Mouse (Mus musculus): ENCODE measurements around the gene Unc13b. TPM values are rescaled to one million over a fixed set of nuclear protein-coding genes. Genes with fewer than 3 reads are reported as not detected.

Gene Unc13b
- total RNA-seq (2021): 10 to 100 TPM; 20.3 to 25.2 TPM
- long read RNA-seq, experiment 1, full-length matches to known transcripts: 1 of 10 reads
- long read RNA-seq, experiment 1, partial matches to known transcripts: 5 of 10 reads
- long read RNA-seq, experiment 1, other reads (novel, unspliced or antisense): 4 of 10 reads
- long read RNA-seq, experiment 2, partial matches to known transcripts: 3 of 5 reads
- long read RNA-seq, experiment 2, other reads (novel, unspliced or antisense): 2 of 5 reads

DNA sequence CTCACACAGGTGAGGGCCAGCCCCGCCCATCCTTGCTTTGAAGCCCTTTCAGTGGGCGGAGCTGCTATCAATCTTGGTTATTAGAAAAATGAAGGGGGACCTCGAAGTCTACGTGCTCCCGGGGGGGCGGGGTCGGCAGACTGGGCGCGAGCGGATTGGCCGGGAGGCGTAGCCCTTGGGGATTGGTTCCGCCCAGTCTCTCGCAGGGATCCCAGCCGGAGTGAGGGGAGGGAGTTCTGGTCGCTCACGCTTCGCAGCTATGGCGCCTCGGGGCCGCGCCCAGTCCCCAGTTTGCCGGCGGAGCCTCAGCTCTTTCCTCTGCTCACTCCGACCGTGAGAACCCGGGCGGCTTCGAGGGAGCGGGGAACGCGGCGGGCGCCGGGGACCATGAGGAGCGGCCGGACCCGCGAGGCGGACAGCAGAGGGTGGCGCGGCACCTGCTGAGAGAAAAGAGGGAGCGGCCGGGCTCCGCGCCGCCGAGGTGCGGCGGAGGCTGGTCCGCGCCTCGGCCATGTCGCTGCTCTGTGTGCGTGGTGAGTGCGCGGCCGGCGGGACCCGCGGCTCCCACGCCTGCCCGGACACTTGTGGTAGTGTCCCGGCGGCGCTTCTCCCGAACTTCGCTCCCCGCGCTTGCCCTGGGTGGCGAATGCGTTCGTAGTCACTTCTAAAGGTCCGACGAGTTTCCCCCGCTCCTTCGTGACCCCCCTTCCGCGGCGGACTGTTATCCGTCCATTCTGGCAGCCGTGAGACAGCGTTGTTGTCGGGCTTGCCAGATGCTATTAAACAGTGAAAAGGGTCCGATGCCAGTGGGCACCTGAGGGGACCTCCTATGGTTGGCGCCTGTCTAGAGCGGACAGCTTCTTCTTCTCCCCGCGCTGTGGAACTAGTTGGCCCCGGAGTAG is at the start of gene Unc13b:
Gene Unc13b (plus strand): TSS at position 201 of the 902 bp plus-strand sequence.
- intact Hi-C loops (cut with DNase I): loop anchor here (10.0 kb wide), 1 partner anchor 516 kb away; the partner anchor contains the start of genes Gba2 and Rgp1

DNA sequence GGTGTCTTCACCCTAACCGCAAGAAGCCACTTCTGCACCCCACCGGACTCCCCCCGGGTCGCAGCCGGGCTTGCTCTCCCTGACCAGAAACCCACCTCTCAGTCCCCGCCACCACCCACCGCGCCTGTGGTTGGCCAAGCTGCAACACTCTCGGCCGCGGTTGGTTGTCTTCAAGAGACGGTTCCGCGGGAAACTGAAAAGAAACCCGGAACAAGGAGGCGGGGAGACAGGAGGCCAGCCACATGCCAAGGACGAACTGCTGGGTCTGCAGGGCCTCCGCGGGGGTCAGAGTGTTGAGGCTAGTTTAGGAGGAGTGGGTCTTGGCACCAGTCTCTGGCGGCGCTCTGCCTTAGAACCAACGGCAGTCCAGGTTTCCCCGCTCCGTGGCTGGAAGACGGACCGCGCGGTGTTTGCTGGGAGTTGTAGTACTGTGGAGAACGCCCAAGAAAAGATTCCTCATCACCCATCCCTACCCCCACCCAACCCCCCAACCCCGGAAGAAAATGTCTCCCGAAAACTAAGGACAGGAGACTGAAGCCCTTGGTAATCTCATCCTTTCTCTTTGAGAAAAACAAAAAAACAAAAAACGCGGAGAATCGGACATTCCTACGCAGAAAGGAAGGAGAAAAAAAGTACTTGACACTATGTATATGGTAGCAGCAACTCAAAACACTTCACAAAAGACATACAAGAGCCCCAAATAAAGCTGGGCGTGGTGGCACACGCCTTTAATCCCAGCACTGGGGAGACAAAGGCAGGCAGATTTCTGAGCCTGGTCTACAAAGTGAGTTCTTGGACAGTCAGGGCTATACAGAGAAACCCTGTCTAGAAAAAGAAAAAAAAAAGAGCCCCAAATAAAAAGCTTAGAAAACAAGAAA is 48.4 kb upstream of the Unc13b start, which contains the start of gene Fancg:
Gene Fancg (minus strand): TSS at position 346 of the 878 bp plus-strand sequence.
- intact Hi-C loops (cut with DNase I): no loop called here
- peak; percentile 80 to 82 for DNase-seq

More for the DNA sequence above, at the start of gene Unc13b:
- peak; percentile 90 to 92 for DNase-seq

DNA sequence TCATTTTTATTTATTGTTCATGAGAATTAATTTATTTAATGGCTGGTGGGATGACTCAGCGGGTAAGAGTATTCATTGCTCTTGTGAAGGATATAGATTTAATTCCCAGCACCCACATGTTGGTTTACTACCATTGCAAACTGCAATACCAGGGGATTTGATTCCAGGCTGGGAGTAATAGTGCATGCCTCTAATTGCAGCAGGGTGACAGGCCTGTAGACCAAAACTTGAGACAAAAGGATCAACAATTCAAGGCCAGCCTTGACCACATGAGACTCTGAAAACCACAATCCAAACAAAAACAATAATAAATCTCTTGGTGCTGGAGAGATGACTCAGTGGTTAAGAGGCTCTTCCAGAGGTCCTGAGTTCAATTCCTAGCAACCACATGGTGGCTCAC is 46.7 kb upstream of the Unc13b start:
- intact Hi-C loops (cut with DNase I): no loop called here
- DNase-seq: no peak

DNA sequence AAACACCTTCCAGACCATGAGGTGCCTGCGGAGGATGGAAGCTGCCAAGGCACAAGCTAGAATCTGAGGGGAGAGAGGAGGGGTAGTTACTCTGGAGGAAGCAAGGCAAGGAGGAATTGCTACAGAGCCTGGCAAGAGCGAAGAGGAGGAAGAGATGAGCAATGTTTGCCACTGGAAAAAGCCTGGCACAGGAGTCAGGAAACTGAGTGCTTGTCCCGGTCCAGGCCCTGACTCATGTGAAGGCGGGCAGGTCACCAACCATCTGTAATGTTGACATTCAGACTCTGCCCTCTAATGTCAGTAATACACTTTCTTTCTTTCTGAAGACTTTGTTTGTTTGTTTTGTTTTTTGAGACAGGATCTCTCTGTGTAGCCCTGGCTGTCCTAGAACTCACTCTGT is 40.6 kb upstream of the Unc13b start:
- intact Hi-C loops (cut with DNase I): no loop called here
- DNase-seq: no peak

DNA sequence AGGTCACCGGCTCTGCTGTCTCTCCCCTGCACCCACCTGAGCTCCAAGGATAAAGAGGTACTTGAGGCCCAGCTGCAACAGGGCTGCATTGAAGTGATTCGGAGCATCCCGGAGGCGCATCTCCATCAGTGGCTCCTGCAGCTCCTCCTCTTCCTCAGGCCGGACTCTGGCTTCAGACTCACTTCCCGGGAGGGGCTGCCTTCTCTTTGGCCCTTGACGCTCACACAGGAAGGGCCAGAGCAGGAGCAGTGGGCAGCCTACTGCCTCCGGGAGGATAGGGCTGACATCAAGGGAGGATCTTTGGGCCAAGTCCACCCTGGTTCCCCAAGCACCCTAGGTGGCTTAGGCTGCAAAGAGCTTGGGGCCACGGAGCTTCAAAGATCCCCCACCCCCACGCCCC is 39.6 kb upstream of the Unc13b start:
- no peak for DNase-seq
- intact Hi-C loops (cut with DNase I): no loop called here

DNA sequence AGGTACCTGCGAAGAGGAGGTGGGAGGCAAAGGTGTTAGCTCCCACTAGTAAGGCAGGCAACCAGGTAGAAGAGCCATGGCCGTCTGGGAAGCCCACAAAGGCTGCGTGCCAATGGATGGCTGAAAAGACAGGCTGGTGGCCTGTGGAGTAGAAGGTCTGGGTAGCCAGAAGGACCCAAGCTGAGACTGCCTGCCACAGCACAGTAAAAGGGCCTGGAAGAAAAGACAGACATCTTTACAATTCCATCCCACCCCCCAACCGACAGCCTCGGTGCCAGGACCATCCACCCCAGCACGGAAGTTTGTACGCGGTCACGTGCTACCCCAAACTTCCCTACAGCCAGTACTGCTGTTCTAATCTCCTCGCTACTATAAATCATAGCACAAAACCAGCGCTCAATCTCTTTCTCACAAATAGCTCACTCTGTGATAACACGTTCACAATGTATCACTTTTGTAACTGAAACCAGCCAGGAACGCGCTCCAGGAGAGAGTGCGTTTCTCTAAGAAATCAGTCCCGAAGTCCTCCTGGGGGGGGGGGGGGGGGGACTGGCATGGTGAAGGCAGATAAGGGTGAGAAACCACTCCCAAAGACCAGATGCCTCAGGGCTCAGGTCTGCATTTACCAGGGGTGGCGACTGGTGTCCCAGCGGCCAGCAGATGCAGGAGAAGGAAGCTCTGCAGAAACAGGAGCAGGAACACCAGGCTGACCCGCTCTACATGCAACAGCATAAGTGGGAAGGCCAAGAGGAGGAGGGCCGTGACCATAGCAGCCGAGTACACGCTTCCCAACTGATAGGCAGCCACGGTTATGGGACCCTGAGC is 38.9 kb upstream of the Unc13b start:
- intact Hi-C loops (cut with DNase I): no loop called here
- peak in 1 of 2 experiments; percentile 30 for DNase-seq

DNA sequence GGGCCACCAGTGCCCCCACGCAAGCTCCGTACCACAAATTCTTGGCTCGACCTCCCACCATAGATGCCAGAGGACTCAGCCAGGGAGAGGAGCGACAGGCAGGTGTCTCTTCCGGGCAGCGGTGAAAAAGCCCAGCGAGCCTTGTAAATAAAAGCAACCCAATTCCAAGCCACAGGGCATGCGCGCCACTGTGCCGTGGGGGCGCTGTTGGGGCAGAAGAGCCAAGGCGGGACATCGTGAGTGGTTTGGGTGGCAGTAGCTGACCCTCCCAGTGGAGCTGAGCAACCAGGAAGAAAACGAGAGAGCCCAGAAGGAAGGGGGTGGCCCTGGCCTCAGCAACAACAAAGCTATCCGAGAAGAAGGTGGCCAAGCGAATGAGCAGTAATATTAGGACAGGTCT is 37.9 kb upstream of the Unc13b start:
- no peak for DNase-seq
- intact Hi-C loops (cut with DNase I): no loop called here

DNA sequence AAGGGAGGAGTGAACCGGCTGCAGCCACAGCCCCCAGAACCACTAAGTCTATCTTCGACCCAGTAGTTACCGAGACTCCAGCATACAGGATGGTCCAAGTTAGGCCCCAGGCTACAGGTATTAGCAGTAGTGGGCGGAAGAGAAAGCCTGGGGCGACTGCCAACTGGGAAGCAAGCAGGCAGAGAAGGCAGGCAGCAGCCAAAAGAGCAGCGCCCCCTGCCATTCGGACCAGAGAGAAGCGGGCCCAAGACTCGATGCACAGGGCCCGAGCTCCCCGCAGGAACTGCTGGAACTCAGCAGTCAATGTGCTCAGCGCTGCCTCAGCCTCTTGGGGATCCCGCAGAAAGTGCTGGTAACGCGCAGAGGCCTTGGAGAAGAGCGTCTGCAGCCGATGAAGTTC is 37.4 kb upstream of the Unc13b start:
- DNase-seq: no peak
- intact Hi-C loops (cut with DNase I): no loop called here

DNA sequence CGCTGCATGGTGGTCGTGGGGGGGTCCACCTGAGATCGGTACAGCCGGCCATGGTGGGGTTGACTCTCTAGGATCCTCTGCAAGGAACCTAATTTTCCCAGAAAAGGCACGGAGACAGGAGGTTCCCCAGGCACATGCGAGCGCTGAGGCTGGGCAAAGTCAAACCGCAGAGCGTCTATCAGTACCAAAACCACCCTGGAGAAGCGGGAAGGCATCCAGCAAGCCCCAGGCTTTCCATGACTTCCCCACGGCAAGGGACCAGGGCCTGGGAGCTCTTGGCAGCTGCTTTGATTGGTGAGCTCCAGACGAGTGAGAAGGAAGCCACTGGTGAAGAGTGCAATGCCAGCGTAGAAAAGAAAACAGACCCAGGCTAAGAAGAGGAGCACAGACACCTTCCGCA is 34.1 kb upstream of the Unc13b start:
- intact Hi-C loops (cut with DNase I): loop anchor here (1.0 kb wide), 1 partner anchor 19 kb away; no protein-coding TSS in a partner anchor
- no peak for DNase-seq

DNA sequence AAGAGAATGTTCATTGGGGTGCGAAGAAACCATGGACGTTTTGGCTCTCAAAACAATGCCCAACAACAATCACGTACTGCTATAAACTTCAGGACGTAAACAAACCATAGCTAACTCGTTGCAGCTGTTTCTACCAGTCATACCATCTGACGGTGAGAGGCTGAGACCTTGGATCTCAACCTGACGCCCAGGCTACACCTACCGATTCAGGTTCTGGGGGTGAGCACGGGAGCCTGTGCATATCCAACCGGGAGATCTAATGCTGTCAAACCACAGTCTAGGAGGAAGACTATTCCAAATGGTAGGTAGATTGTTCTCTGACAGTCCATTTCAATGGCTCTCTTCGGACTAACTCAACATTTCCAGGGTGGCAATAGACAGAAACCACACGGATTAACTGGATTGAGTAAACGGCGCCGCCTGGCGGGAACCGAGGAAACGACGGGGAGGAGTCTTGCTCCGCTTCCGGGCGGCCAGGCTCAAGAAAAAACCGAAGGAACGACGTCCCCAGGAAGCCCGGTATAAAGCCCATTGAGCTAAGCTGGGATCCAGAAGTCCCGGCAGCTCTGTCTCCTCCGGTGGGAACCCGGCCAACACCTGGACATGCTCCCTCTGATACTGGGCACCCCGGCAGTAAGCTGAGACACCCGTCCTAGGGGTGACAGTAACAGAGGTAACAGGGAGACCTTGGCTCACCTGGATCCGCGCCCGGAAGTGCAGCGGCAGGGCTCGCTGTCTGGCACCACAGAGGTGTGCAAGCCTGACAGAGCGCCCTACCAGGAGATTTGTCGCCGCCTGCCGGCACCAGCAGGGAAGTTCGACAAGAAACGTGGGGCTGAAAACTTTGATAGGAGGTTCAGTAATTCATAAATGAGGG is 33.4 kb upstream of the Unc13b start, which contains the start of gene Pigo:
Gene Pigo (minus strand): TSS at position 736 of the 877 bp plus-strand sequence.
- intact Hi-C loops (cut with DNase I): loop anchor here (1.0 kb wide), 1 partner anchor 20 kb away; no protein-coding TSS in a partner anchor

DNA sequence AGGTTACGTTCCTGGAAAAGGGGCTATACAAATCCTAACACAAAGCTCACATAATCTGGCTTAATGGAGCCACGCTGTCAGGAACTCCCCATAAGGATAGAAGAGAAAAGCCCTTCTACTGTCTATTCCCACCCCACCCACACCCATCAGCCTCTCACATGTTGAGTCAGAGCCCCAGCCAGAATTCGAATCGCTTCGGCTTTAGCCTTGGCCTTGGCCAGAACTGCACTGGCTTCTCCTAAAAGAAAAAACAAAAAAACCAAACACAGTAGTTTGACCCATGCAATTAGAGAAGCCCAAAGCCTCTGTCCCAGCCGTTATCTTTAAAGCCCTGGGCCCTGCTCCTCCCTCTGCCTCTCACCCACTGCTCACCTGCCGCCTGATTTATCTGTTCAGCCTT is 29.6 kb upstream of the Unc13b start:
- DNase-seq: no peak
- intact Hi-C loops (cut with DNase I): no loop called here

More for the DNA sequence above, 33.4 kb upstream of the Unc13b start, which contains the start of gene Pigo:
- peak; percentile 94 to 96 for DNase-seq

DNA sequence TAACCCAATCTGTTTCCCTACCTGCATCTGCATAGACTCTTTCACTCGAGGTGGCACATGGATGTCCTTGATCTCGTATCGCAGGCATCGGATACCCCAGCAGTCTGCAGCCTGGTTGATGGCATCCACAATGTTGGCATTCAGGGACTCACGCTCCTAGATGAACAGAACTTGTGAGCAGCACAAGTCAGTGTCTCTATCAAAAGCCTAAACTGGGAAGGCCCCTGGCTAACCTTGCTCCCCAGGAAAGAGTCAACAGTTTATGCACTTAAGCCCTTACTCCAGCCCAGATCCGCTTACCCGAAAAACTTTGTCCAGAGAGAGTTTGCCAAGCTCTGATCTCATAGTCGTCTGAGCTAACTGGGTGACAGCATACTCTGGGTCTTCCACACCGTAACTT is 29.0 kb upstream of the Unc13b start:
- intact Hi-C loops (cut with DNase I): no loop called here
- no peak for DNase-seq

DNA sequence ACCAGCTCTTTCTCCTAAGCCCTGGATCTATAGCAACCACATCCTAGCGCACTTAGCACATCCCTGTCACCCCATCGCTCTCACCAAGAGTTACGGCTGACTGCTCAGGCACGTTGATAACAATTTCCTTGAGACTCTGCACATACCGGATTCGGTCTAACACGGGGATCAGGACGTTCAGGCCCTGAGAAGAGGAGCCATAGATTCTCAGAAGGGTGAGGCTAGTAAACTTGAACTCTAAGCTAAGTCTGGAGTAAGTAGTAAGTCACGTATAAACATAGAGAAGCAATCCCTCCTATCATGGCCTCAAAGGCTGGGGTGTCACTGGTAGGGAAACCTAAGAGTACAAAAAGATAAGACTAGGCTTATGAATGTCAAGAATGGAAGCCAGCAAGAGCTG is 28.4 kb upstream of the Unc13b start:
- DNase-seq: no peak
- intact Hi-C loops (cut with DNase I): no loop called here

DNA sequence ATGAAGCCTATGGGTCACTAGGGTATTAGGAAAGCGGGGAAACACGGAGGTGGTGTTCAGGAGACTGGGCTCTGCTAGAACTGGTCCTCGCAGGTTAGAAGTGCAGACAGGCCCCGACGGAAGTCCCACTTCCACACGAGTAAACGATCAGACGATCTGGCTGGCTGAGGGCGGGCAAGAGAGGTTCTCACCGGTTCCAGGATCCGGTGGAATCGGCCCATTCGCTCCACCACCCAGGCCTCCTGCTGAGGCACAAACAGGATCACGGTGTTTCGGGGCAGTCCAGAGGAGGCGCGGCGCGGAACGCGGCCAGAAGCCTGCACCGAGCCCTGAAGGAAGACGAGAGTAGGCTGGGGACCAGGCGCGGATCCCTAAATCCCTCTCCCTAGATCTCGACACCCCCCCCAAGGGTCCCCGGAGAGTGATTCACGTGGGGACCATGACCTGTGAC is 27.9 kb upstream of the Unc13b start:
- DNase-seq: no peak
- intact Hi-C loops (cut with DNase I): no loop called here

DNA sequence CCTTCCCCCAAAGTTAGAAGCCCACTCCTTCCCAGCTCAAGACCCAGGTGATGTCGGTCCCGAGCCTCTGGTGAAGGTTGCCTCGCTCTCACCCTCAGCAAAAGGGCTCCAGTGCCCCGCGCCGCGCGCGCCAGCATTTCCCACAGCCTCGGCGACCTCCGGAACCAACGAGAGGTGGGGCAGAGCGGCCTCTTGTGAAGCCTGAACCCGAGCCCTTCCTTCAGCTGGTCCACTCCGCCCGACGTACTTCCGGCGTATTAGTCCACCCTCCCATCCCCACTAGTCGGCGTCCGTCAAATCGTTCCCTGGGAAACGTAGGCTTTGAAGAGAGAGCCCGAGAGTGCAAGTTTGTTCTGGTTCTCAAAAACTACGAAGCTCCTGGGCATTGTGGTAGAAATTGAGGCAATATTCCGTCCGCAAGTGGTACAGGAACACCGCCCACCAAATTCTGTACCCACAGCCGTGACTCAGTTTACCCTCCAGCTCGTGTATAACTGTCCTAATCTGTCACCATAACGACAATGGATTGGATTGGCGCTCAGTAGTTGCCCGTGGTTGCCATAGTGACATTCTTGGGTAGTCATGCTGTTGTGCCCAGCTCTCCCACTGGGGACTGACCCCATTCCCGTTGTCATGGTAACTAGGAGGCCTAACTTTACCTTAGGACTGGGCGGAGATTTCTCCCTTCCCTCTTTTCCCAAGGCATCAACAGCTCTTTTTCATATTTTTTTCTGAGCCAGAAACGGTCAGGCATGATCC is 27.3 kb upstream of the Unc13b start, which contains the start of gene Stoml2:
Gene Stoml2 (minus strand): TSS at position 474 of the 759 bp plus-strand sequence.
- intact Hi-C loops (cut with DNase I): no loop called here
- DNase-seq: peak; percentile 90 to 92

DNA sequence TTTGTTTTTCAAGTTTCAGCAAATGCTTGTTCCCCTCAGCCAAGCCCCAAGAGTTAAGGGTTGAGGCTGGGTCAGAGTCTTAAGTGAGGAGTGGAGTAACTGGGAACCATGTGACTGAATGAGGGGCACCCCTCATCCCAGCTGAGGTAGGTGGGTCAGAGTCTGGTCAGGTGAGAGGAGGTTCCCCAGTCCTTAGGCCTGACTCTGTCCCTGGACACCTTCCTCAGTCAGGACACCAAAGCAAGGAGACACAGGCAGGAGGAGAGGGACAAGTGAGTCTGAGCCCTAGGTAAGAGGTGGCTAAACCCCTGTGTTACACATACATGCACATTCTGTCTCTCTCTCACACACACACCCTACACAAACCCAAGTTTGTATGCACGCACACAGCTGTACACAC is 26.3 kb upstream of the Unc13b start:
- DNase-seq: no peak
- intact Hi-C loops (cut with DNase I): no loop called here

DNA sequence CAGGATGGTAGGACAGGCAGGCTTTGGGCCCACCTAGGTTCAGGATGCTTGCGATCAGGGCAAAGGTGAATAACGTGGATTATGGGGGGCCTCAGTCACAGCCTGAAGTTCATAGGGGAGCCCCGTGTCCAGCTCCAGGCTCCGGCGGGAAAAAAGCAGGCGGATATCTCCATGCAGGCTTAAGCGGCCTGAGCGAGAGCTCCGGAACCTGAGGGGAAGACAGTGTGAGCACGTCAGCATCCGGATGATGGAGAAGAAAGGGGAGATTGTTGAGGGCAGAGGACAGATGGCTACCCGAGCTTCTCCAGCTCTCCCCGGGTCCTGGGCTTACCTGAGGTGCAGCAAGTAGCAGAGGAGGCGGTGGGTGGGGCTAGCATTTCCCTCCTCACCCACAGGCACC is 25.3 kb upstream of the Unc13b start:
- intact Hi-C loops (cut with DNase I): no loop called here
- DNase-seq: no peak

DNA sequence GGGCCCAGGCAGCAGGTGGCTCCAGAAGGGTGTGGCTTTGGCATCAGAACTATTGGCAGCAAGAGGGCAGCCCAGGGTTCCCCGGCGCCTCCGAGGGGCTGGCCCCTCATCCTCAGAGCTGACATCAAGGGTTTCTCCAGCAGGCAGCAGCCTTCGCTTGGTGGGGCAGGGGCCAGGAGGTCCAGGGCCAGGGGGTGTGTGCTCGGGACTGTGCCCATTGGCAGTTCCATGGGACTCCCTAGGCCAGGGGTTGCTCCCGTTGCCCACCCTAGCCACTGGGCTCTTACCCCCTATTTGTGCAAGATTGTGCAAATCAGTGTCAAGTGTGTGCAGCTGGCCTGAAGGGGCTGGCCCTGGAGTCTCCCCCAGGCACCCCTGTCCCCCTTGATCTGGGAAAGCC is 22.9 kb upstream of the Unc13b start:
- no peak for DNase-seq
- intact Hi-C loops (cut with DNase I): no loop called here

Measured in heart, postnatal 14 days (tissue).